Mouse (Mus musculus): ENCODE measurements around the gene Gpam. TPM values are rescaled to one million over a fixed set of nuclear protein-coding genes. Genes with fewer than 3 reads are reported as not detected.

The Gpam gene
- polyA plus RNA-seq, 1 experiment from 2014 or later, result 28.7 TPM

- Histone ChIP-seq H3K9ac (replicated peaks; ENCODE audit: low read length) (no peak overlapping the region), H3K27ac (replicated peaks; ENCODE audit: low read depth, low read length) (no peak overlapping the region), H3K36me3 (ENCODE audit: control insufficient read depth, insufficient read depth, low read length) (no peaks in the 10 kb centered on the region), H3K27me3 (ENCODE audit: control insufficient read depth, insufficient read depth, low read length) (no peaks in the 10 kb centered on the region), H3K9me3 (ENCODE audit: control insufficient read depth, low read length) (no peaks in the 10 kb centered on the region), H3K4me3 (replicated peaks; ENCODE audit: low read depth, low read length) (no peak overlapping the region), H3K4me2 (ENCODE audit: low read length) (no peak overlapping the region), H3K4me1 (ENCODE audit: control insufficient read depth, insufficient read depth, low read length) (peaks cover 4% of the 10 kb centered on the region; the same call in 1 of the 2 replicates)
- WGBS, result 87% methylated on average over 3 of the region's 3 CpGs
- DNase-seq, result no peak
- ATAC-seq (ENCODE audit: low FRiP score, low TSS enrichment), result no peak
These were observed 8.9 kb upstream of the Gpam start for GRCm38 (mm10) chr19:55135918-55136317.

- WGBS, result 80% methylated on average over 9 of the region's 9 CpGs
- Histone ChIP-seq H3K4me2 (ENCODE audit: low read length) (no peak overlapping the region), H3K4me3 (replicated peaks; ENCODE audit: low read depth, low read length) (no peak overlapping the region), H3K27me3 (ENCODE audit: control insufficient read depth, insufficient read depth, low read length) (no peaks in the 10 kb centered on the region), H3K9me3 (ENCODE audit: control insufficient read depth, low read length) (no peaks in the 10 kb centered on the region), H3K4me1 (ENCODE audit: control insufficient read depth, insufficient read depth, low read length) (peaks cover 4% of the 10 kb centered on the region; the same call in 1 of the 2 replicates), H3K9ac (replicated peaks; ENCODE audit: low read length) (no peak overlapping the region), H3K27ac (replicated peaks; ENCODE audit: low read depth, low read length) (no peak overlapping the region), H3K36me3 (ENCODE audit: control insufficient read depth, insufficient read depth, low read length) (no peaks in the 10 kb centered on the region)
- ATAC-seq (ENCODE audit: low FRiP score, low TSS enrichment) (no peak), DNase-seq (no peak)
These were observed 7.5 kb upstream of the Gpam start for GRCm38 (mm10) chr19:55134521-55134920.

- Histone ChIP-seq H3K36me3 (ENCODE audit: control insufficient read depth, insufficient read depth, low read length) (no peaks in the 10 kb centered on the region), H3K27me3 (ENCODE audit: control insufficient read depth, insufficient read depth, low read length) (no peaks in the 10 kb centered on the region), H3K4me1 (ENCODE audit: control insufficient read depth, insufficient read depth, low read length) (peaks cover 4% of the 10 kb centered on the region; the same call in 1 of the 2 replicates), H3K9me3 (ENCODE audit: control insufficient read depth, low read length) (no peaks in the 10 kb centered on the region), H3K4me3 (replicated peaks; ENCODE audit: low read depth, low read length) (no peak overlapping the region), H3K27ac (replicated peaks; ENCODE audit: low read depth, low read length) (no peak overlapping the region), H3K4me2 (ENCODE audit: low read length) (no peak overlapping the region), H3K9ac (replicated peaks; ENCODE audit: low read length) (no peak overlapping the region)
- no peak for ATAC-seq (ENCODE audit: low FRiP score, low TSS enrichment)
- no peak for DNase-seq
- WGBS, result 91% methylated on average over 3 of the region's 3 CpGs
These were observed 5.4 kb upstream of the Gpam start for GRCm38 (mm10) chr19:55132476-55132875.

GRCm38 (mm10) chr19:55131747-55132146 is 4.7 kb upstream of the Gpam start:
- Histone ChIP-seq H3K9ac (replicated peaks; ENCODE audit: low read length) (no peak overlapping the region), H3K27me3 (ENCODE audit: control insufficient read depth, insufficient read depth, low read length) (no peaks in the 10 kb centered on the region), H3K4me1 (ENCODE audit: control insufficient read depth, insufficient read depth, low read length) (peaks cover 2% of the 10 kb centered on the region; the same call in 1 of the 2 replicates), H3K27ac (replicated peaks; ENCODE audit: low read depth, low read length) (no peak overlapping the region), H3K4me2 (ENCODE audit: low read length) (no peak overlapping the region), H3K36me3 (ENCODE audit: control insufficient read depth, insufficient read depth, low read length) (no peaks in the 10 kb centered on the region), H3K4me3 (replicated peaks; ENCODE audit: low read depth, low read length) (no peak overlapping the region), H3K9me3 (ENCODE audit: control insufficient read depth, low read length) (no peaks in the 10 kb centered on the region)
- 61% methylated on average over 1 of the region's 1 CpGs for WGBS
- ATAC-seq (ENCODE audit: low FRiP score, low TSS enrichment) (no peak), DNase-seq (no peak)

- Histone ChIP-seq H3K9ac (replicated peaks; ENCODE audit: low read length) (no peak overlapping the region), H3K9me3 (ENCODE audit: control insufficient read depth, low read length) (no peaks in the 10 kb centered on the region), H3K27ac (replicated peaks; ENCODE audit: low read depth, low read length) (no peak overlapping the region), H3K4me2 (ENCODE audit: low read length) (no peak overlapping the region), H3K27me3 (ENCODE audit: control insufficient read depth, insufficient read depth, low read length) (no peaks in the 10 kb centered on the region), H3K4me1 (ENCODE audit: control insufficient read depth, insufficient read depth, low read length) (no peaks in the 10 kb centered on the region), H3K36me3 (ENCODE audit: control insufficient read depth, insufficient read depth, low read length) (no peaks in the 10 kb centered on the region), H3K4me3 (replicated peaks; ENCODE audit: low read depth, low read length) (no peak overlapping the region)
- ATAC-seq (ENCODE audit: low FRiP score, low TSS enrichment) (no peak), DNase-seq (no peak)
- 86% methylated on average over 1 of the region's 1 CpGs for WGBS
These were observed 1.4 kb upstream of the Gpam start for GRCm38 (mm10) chr19:55128469-55128868.

- H3K27ac ChIP-seq (replicated peaks; ENCODE audit: low read depth, low read length), result no peak overlapping the region
- 0 out of 2 replicates have a peak, but pooled peaks cover 7% of the 10 kb centered on the region for H3K4me1 ChIP-seq (ENCODE audit: control insufficient read depth, insufficient read depth, low read length)
- no peak overlapping the region for H3K9ac ChIP-seq (replicated peaks; ENCODE audit: low read length)
- 88% methylated on average over 3 of the region's 3 CpGs for WGBS
- no peak for DNase-seq
- no peak for ATAC-seq (ENCODE audit: low FRiP score, low TSS enrichment)
- H3K9me3 ChIP-seq (ENCODE audit: control insufficient read depth, low read length), result no peaks in the 10 kb centered on the region
- no peak overlapping the region for H3K4me3 ChIP-seq (replicated peaks; ENCODE audit: low read depth, low read length)
- no peaks in the 10 kb centered on the region for H3K36me3 ChIP-seq (ENCODE audit: control insufficient read depth, insufficient read depth, low read length)
- H3K4me2 ChIP-seq (ENCODE audit: low read length), result no peak overlapping the region
- no peaks in the 10 kb centered on the region for H3K27me3 ChIP-seq (ENCODE audit: control insufficient read depth, insufficient read depth, low read length)
These were observed 1.6 kb downstream of the Gpam start for GRCm38 (mm10) chr19:55125456-55125855.

GRCm38 (mm10) chr19:55123001-55123536 is 4.0 kb downstream of the Gpam start:
- no peak overlapping the region for H3K4me3 ChIP-seq (replicated peaks; ENCODE audit: low read depth, low read length)
- H3K4me2 ChIP-seq (ENCODE audit: low read length), result no peak overlapping the region
- WGBS, result 18% methylated on average over 11 of the region's 11 CpGs
- H3K27ac ChIP-seq (replicated peaks; ENCODE audit: low read depth, low read length), result peak overlapping the region; percentile 57
- H3K27me3 ChIP-seq (ENCODE audit: control insufficient read depth, insufficient read depth, low read length), result no peaks in the 10 kb centered on the region
- H3K9ac ChIP-seq (replicated peaks; ENCODE audit: low read length), result 0 out of 2 replicates have a peak overlapping the region, but pooled peaks have one; percentile 6
- peak; percentile 66 for ATAC-seq (ENCODE audit: low FRiP score, low TSS enrichment)
- peak; percentile 52 for DNase-seq
- H3K4me1 ChIP-seq (ENCODE audit: control insufficient read depth, insufficient read depth, low read length), result 0 out of 2 replicates have a peak, but pooled peaks cover 7% of the 10 kb centered on the region
- H3K36me3 ChIP-seq (ENCODE audit: control insufficient read depth, insufficient read depth, low read length), result no peaks in the 10 kb centered on the region
- H3K9me3 ChIP-seq (ENCODE audit: control insufficient read depth, low read length), result no peaks in the 10 kb centered on the region

- peak; percentile 68 for ATAC-seq (ENCODE audit: low FRiP score, low TSS enrichment)
- no peaks in the 10 kb centered on the region for H3K36me3 ChIP-seq (ENCODE audit: control insufficient read depth, insufficient read depth, low read length)
- H3K4me2 ChIP-seq (ENCODE audit: low read length), result no peak overlapping the region
- H3K27me3 ChIP-seq (ENCODE audit: control insufficient read depth, insufficient read depth, low read length), result no peaks in the 10 kb centered on the region
- H3K27ac ChIP-seq (replicated peaks; ENCODE audit: low read depth, low read length), result peak overlapping the region; percentile 49
- 60% methylated on average over 4 of the region's 4 CpGs for WGBS
- 0 out of 2 replicates have a peak, but pooled peaks cover 7% of the 10 kb centered on the region for H3K4me1 ChIP-seq (ENCODE audit: control insufficient read depth, insufficient read depth, low read length)
- H3K9ac ChIP-seq (replicated peaks; ENCODE audit: low read length), result no peak overlapping the region
- no peak overlapping the region for H3K4me3 ChIP-seq (replicated peaks; ENCODE audit: low read depth, low read length)
- DNase-seq, result peak; percentile 53
- no peaks in the 10 kb centered on the region for H3K9me3 ChIP-seq (ENCODE audit: control insufficient read depth, low read length)
These were observed 4.6 kb downstream of the Gpam start for GRCm38 (mm10) chr19:55122351-55122980.

GRCm38 (mm10) chr19:55121836-55122235 is 5.2 kb downstream of the Gpam start:
- Histone ChIP-seq H3K27me3 (ENCODE audit: control insufficient read depth, insufficient read depth, low read length) (no peaks in the 10 kb centered on the region), H3K4me3 (replicated peaks; ENCODE audit: low read depth, low read length) (no peak overlapping the region), H3K9ac (replicated peaks; ENCODE audit: low read length) (no peak overlapping the region), H3K4me1 (ENCODE audit: control insufficient read depth, insufficient read depth, low read length) (0 out of 2 replicates have a peak, but pooled peaks cover 7% of the 10 kb centered on the region), H3K9me3 (ENCODE audit: control insufficient read depth, low read length) (no peaks in the 10 kb centered on the region), H3K27ac (replicated peaks; ENCODE audit: low read depth, low read length) (0 out of 2 replicates have a peak overlapping the region, but pooled peaks have one; percentile 8), H3K4me2 (ENCODE audit: low read length) (no peak overlapping the region), H3K36me3 (ENCODE audit: control insufficient read depth, insufficient read depth, low read length) (no peaks in the 10 kb centered on the region)
- DNase-seq (no peak), ATAC-seq (ENCODE audit: low FRiP score, low TSS enrichment) (no peak; the same call in 1 of the 2 replicates)
- WGBS, result 86% methylated on average over 6 of the region's 6 CpGs
